Mouse (Mus musculus) liver, embryonic 14.5 days (tissue): ENCODE results near the gene Hmcn2.

Source experiments
- CTCF ChIP-seq: IDR thresholded peaks from 2 replicates; pipeline ENCODE4 v1.5.1; 2016; ENCODE audit warnings: antibody characterized with exemption, low read depth, control low read depth
- EP300 ChIP-seq: IDR thresholded peaks from 2 replicates; pipeline ENCODE4 v1.6.1; 2016; ENCODE audit warnings: antibody characterized with exemption, low read depth

DNA sequence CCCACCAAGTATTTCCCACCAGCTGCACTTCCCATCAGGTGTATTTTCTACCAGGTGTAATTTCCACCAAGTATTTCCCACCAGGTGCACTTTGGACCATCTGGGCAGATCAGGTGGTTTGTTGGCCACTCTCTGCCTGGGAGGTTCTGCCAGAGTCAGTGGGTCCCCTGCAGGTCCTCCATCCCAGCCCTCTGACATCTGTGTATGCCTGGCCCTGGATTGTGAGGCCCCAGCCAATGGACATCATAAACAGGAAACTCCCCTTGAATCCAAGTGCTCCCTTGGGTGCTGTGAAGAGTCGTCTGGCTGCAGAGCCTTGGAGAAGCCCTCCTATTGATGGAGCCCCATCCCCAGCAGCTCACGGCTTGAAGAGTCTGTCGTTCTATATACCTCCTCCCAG is 61.8 kb downstream of the Hmcn2 start:
- no peak for TF ChIP-seq CTCF
- TF ChIP-seq EP300 = no peak
